Mouse (Mus musculus): ENCODE results near the gene Stk38.
"Not testable (repeated sequence)": the region's sequence is repeated elsewhere in the genome, so short reads cannot be mapped to it uniquely, and the experiment has no call there.

Stk38 gene

GRCm38 (mm10) chr17:29007641-29008325, at the start of gene Stk38:
Gene Stk38, minus strand, starts transcription at chr17:29007995.
- peak; percentile 89 to 92 for DNase-seq (ENCODE audit: low spot score in 2 of 2)

GRCm38 (mm10) chr17:29057361-29057890, 49.6 kb upstream of the Stk38 start:
- DNase-seq (ENCODE audit: low spot score in 2 of 2) = no peak

GRCm38 (mm10) chr17:29056699-29057151, 48.9 kb upstream of the Stk38 start:
- DNase-seq (ENCODE audit: low spot score in 2 of 2) = no peak

- no peak for DNase-seq (ENCODE audit: low spot score in 2 of 2)
Observed at GRCm38 (mm10) chr17:29056207-29056606, 48.4 kb upstream of the Stk38 start.

GRCm38 (mm10) chr17:29055586-29055985, 47.8 kb upstream of the Stk38 start:
- no peak for DNase-seq (ENCODE audit: low spot score in 2 of 2)

GRCm38 (mm10) chr17:29054429-29054828, 46.6 kb upstream of the Stk38 start:
- DNase-seq (ENCODE audit: low spot score in 2 of 2) = no peak

- DNase-seq (ENCODE audit: low spot score in 2 of 2) = no peak
Observed at GRCm38 (mm10) chr17:29053841-29054240, 46.0 kb upstream of the Stk38 start.

GRCm38 (mm10) chr17:29053067-29053466, 45.3 kb upstream of the Stk38 start:
- DNase-seq (ENCODE audit: low spot score in 2 of 2) = no peak

GRCm38 (mm10) chr17:29050791-29051190, 43.0 kb upstream of the Stk38 start:
- no peak for DNase-seq (ENCODE audit: low spot score in 2 of 2)

GRCm38 (mm10) chr17:29049923-29050322, 42.1 kb upstream of the Stk38 start:
- DNase-seq (ENCODE audit: low spot score in 2 of 2) = no peak

- no peak for DNase-seq (ENCODE audit: low spot score in 2 of 2)
Observed at GRCm38 (mm10) chr17:29049508-29049889, 41.7 kb upstream of the Stk38 start.

- DNase-seq (ENCODE audit: low spot score in 2 of 2) = peak; percentile 62 to 79
Observed at GRCm38 (mm10) chr17:29048748-29049507, 41.1 kb upstream of the Stk38 start.

- no peak for DNase-seq (ENCODE audit: low spot score in 2 of 2)
Observed at GRCm38 (mm10) chr17:29047697-29048514, 40.1 kb upstream of the Stk38 start.

- no peak for DNase-seq (ENCODE audit: low spot score in 2 of 2)
Observed at GRCm38 (mm10) chr17:29046863-29047262, 39.1 kb upstream of the Stk38 start.

- no peak for DNase-seq (ENCODE audit: low spot score in 2 of 2)
Observed at GRCm38 (mm10) chr17:29045741-29046530, 38.1 kb upstream of the Stk38 start.

- DNase-seq (ENCODE audit: low spot score in 2 of 2) = no peak
Observed at GRCm38 (mm10) chr17:29044925-29045319, 37.1 kb upstream of the Stk38 start.

- DNase-seq (ENCODE audit: low spot score in 2 of 2) = no peak
Observed at GRCm38 (mm10) chr17:29044146-29044924, 36.5 kb upstream of the Stk38 start.

GRCm38 (mm10) chr17:29043583-29043982, 35.8 kb upstream of the Stk38 start:
- no peak for DNase-seq (ENCODE audit: low spot score in 2 of 2)

- DNase-seq (ENCODE audit: low spot score in 2 of 2) = no peak
Observed at GRCm38 (mm10) chr17:29042569-29042968, 34.8 kb upstream of the Stk38 start.

- not testable (repeated sequence) for DNase-seq (ENCODE audit: low spot score in 2 of 2)
Observed at GRCm38 (mm10) chr17:29041632-29042031, 33.8 kb upstream of the Stk38 start.
